Mouse (Mus musculus): ENCODE results near the gene Isca2. TPM values are rescaled to one million over a fixed set of nuclear protein-coding genes. Genes with fewer than 3 reads are reported as not detected.

Isca2 gene
- polyA plus RNA-seq, 1 experiment from 2014 or later, result 137 TPM

GRCm38 (mm10) chr12:84765506-84765905 lies 7.5 kb upstream of the Isca2 start:
- no peak overlapping the region for H3K27ac ChIP-seq (ENCODE audit: low read length)
- H3K9me3 ChIP-seq (replicated peaks; ENCODE audit: control insufficient read depth, low read length, poor library complexity, severe bottlenecking), result no peaks in the 10 kb centered on the region
- H3K4me2 ChIP-seq (ENCODE audit: low read length), result no peak overlapping the region
- H3K27me3 ChIP-seq (ENCODE audit: control insufficient read depth, insufficient read depth, low read depth, low read length), result no peaks in the 10 kb centered on the region
- no peaks in the 10 kb centered on the region for H3K4me1 ChIP-seq (ENCODE audit: control insufficient read depth, insufficient read depth, low read length)
- 96% methylated on average over 15 of the region's 15 CpGs for WGBS
- ATAC-seq, result no peak
- H3K9ac ChIP-seq (ENCODE audit: low read depth, low read length), result no peak overlapping the region
- H3K4me3 ChIP-seq (ENCODE audit: low read depth, low read length), result no peak overlapping the region
- 0 out of 2 replicates have a peak, but pooled peaks cover 6% of the 10 kb centered on the region for H3K36me3 ChIP-seq (ENCODE audit: control insufficient read depth, insufficient read depth, low read length)

DNA sequence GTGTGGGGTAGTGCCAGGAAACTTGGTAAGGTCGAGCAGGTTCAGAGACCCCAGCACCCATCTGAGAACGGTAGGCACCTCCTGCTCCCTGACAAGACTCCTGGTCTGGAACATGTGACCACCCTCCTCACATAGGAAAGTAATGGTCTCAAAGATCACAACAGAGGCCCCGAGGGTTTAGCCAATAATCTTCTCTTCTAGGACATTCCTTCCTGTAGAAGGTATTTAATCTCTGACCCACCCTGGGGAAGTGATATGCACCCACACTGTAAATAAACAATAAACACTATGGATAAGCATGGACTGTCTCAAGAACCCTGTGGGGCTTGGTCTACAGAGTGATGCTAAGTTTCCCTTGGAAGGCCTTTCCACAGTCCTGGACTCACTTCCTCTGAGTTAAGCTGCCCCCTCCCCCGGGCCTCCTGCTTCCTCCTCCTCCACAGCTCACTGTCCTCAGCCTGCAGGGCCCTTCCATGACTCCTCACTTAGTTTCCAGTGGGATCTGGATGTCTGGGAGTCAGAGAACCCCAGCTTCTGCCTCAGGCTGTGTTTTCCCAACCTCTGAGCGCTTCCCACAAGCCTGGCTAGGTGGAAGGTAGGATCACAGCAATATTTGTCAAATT lies 6.8 kb upstream of the Isca2 start:
- H3K27ac ChIP-seq (ENCODE audit: low read length), result no peak overlapping the region
- no peak for ATAC-seq
- H3K36me3 ChIP-seq (ENCODE audit: control insufficient read depth, insufficient read depth, low read length), result 0 out of 2 replicates have a peak, but pooled peaks cover 6% of the 10 kb centered on the region
- 86% methylated on average over 5 of the region's 5 CpGs for WGBS
- H3K4me2 ChIP-seq (ENCODE audit: low read length), result no peak overlapping the region
- peaks cover 4% of the 10 kb centered on the region; the same call in 1 of the 2 replicates for H3K4me1 ChIP-seq (ENCODE audit: control insufficient read depth, insufficient read depth, low read length)
- no peaks in the 10 kb centered on the region for H3K27me3 ChIP-seq (ENCODE audit: control insufficient read depth, insufficient read depth, low read depth, low read length)
- no peak overlapping the region for H3K9ac ChIP-seq (ENCODE audit: low read depth, low read length)
- no peak overlapping the region for H3K4me3 ChIP-seq (ENCODE audit: low read depth, low read length)
- H3K9me3 ChIP-seq (replicated peaks; ENCODE audit: control insufficient read depth, low read length, poor library complexity, severe bottlenecking), result no peaks in the 10 kb centered on the region

DNA sequence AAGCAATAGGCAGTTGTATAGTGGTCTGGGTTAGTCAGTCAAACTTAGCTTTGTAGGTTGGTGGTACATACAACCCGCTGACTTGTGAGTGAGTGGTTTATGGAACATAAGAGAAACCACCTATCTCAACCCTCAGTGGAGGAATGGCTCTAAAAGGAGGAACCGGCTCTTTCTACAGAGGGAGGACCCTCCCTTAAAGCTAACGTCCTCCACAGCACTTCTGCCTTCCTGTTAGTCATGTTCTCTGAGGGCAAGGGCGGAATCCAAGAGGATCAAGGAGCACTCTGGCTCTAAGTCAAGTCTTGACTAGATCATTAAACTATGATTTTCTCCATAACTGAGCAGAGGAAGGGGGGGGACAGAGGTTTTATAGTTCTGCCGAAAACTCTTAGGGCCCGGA lies 5.5 kb upstream of the Isca2 start:
- no peaks in the 10 kb centered on the region for H3K9me3 ChIP-seq (replicated peaks; ENCODE audit: control insufficient read depth, low read length, poor library complexity, severe bottlenecking)
- no peak overlapping the region for H3K4me3 ChIP-seq (ENCODE audit: low read depth, low read length)
- no peak for ATAC-seq
- H3K27ac ChIP-seq (ENCODE audit: low read length), result no peak overlapping the region
- 0 out of 2 replicates have a peak, but pooled peaks cover 3% of the 10 kb centered on the region for H3K36me3 ChIP-seq (ENCODE audit: control insufficient read depth, insufficient read depth, low read length)
- 93% methylated on average over 6 of the region's 6 CpGs for WGBS
- peaks cover 14% of the 10 kb centered on the region for H3K4me1 ChIP-seq (ENCODE audit: control insufficient read depth, insufficient read depth, low read length)
- H3K9ac ChIP-seq (ENCODE audit: low read depth, low read length), result no peak overlapping the region
- H3K4me2 ChIP-seq (ENCODE audit: low read length), result no peak overlapping the region
- H3K27me3 ChIP-seq (ENCODE audit: control insufficient read depth, insufficient read depth, low read depth, low read length), result no peaks in the 10 kb centered on the region

GRCm38 (mm10) chr12:84769624-84770023 lies 3.4 kb upstream of the Isca2 start:
- 89% methylated on average over 7 of the region's 7 CpGs for WGBS
- Histone ChIP-seq H3K4me2 (ENCODE audit: low read length) (no peak overlapping the region), H3K4me3 (ENCODE audit: low read depth, low read length) (no peak overlapping the region), H3K9ac (ENCODE audit: low read depth, low read length) (no peak overlapping the region), H3K27ac (ENCODE audit: low read length) (no peak overlapping the region), H3K9me3 (replicated peaks; ENCODE audit: control insufficient read depth, low read length, poor library complexity, severe bottlenecking) (no peaks in the 10 kb centered on the region), H3K4me1 (ENCODE audit: control insufficient read depth, insufficient read depth, low read length) (peaks cover 21% of the 10 kb centered on the region), H3K36me3 (ENCODE audit: control insufficient read depth, insufficient read depth, low read length) (no peaks in the 10 kb centered on the region), H3K27me3 (ENCODE audit: control insufficient read depth, insufficient read depth, low read depth, low read length) (no peaks in the 10 kb centered on the region)
- no peak for ATAC-seq

- H3K27ac ChIP-seq (ENCODE audit: low read length), result peak overlapping the region; percentile 83
- H3K4me3 ChIP-seq (ENCODE audit: low read depth, low read length), result peak overlapping the region; percentile 55
- H3K4me2 ChIP-seq (ENCODE audit: low read length), result peak overlapping the region; percentile 80
- no peaks in the 10 kb centered on the region for H3K27me3 ChIP-seq (ENCODE audit: control insufficient read depth, insufficient read depth, low read depth, low read length)
- peaks cover 21% of the 10 kb centered on the region for H3K4me1 ChIP-seq (ENCODE audit: control insufficient read depth, insufficient read depth, low read length)
- ATAC-seq, result no peak
- under 1% methylated on average over 10 of the region's 10 CpGs for WGBS
- H3K36me3 ChIP-seq (ENCODE audit: control insufficient read depth, insufficient read depth, low read length), result no peaks in the 10 kb centered on the region
- peak overlapping the region; percentile 75 for H3K9ac ChIP-seq (ENCODE audit: low read depth, low read length)
- no peaks in the 10 kb centered on the region for H3K9me3 ChIP-seq (replicated peaks; ENCODE audit: control insufficient read depth, low read length, poor library complexity, severe bottlenecking)
Observed at GRCm38 (mm10) chr12:84771981-84772520, 1.0 kb upstream of the Isca2 start.

GRCm38 (mm10) chr12:84773476-84773875 lies 425 bp downstream of the Isca2 start:
- WGBS, result under 1% methylated on average over 20 of the region's 20 CpGs
- Histone ChIP-seq H3K9ac (ENCODE audit: low read depth, low read length) (peak overlapping the region; percentile 74), H3K4me2 (ENCODE audit: low read length) (peak overlapping the region; percentile 74), H3K27ac (ENCODE audit: low read length) (peak overlapping the region; percentile 68), H3K4me1 (ENCODE audit: control insufficient read depth, insufficient read depth, low read length) (peaks cover 21% of the 10 kb centered on the region), H3K4me3 (ENCODE audit: low read depth, low read length) (peak overlapping the region; percentile 55), H3K9me3 (replicated peaks; ENCODE audit: control insufficient read depth, low read length, poor library complexity, severe bottlenecking) (no peaks in the 10 kb centered on the region), H3K36me3 (ENCODE audit: control insufficient read depth, insufficient read depth, low read length) (no peaks in the 10 kb centered on the region), H3K27me3 (ENCODE audit: control insufficient read depth, insufficient read depth, low read depth, low read length) (no peaks in the 10 kb centered on the region)
- ATAC-seq, result no peak

GRCm38 (mm10) chr12:84774376-84774775 lies 1.3 kb downstream of the Isca2 start:
- no peak overlapping the region for H3K4me3 ChIP-seq (ENCODE audit: low read depth, low read length)
- no peak for ATAC-seq
- H3K9me3 ChIP-seq (replicated peaks; ENCODE audit: control insufficient read depth, low read length, poor library complexity, severe bottlenecking), result no peaks in the 10 kb centered on the region
- no peaks in the 10 kb centered on the region for H3K36me3 ChIP-seq (ENCODE audit: control insufficient read depth, insufficient read depth, low read length)
- no peak overlapping the region for H3K4me2 ChIP-seq (ENCODE audit: low read length)
- no peak overlapping the region for H3K27ac ChIP-seq (ENCODE audit: low read length)
- H3K27me3 ChIP-seq (ENCODE audit: control insufficient read depth, insufficient read depth, low read depth, low read length), result no peaks in the 10 kb centered on the region
- WGBS, result 94% methylated on average over 6 of the region's 6 CpGs
- peaks cover 21% of the 10 kb centered on the region for H3K4me1 ChIP-seq (ENCODE audit: control insufficient read depth, insufficient read depth, low read length)
- no peak overlapping the region for H3K9ac ChIP-seq (ENCODE audit: low read depth, low read length)

GRCm38 (mm10) chr12:84776229-84776628 lies 3.2 kb downstream of the Isca2 start:
- no peaks in the 10 kb centered on the region for H3K36me3 ChIP-seq (ENCODE audit: control insufficient read depth, insufficient read depth, low read length)
- H3K9me3 ChIP-seq (replicated peaks; ENCODE audit: control insufficient read depth, low read length, poor library complexity, severe bottlenecking), result no peaks in the 10 kb centered on the region
- H3K27ac ChIP-seq (ENCODE audit: low read length), result no peak overlapping the region
- H3K4me2 ChIP-seq (ENCODE audit: low read length), result no peak overlapping the region
- no peak for ATAC-seq
- no peaks in the 10 kb centered on the region for H3K27me3 ChIP-seq (ENCODE audit: control insufficient read depth, insufficient read depth, low read depth, low read length)
- H3K9ac ChIP-seq (ENCODE audit: low read depth, low read length), result no peak overlapping the region
- no peak overlapping the region for H3K4me3 ChIP-seq (ENCODE audit: low read depth, low read length)
- H3K4me1 ChIP-seq (ENCODE audit: control insufficient read depth, insufficient read depth, low read length), result peaks cover 17% of the 10 kb centered on the region

DNA sequence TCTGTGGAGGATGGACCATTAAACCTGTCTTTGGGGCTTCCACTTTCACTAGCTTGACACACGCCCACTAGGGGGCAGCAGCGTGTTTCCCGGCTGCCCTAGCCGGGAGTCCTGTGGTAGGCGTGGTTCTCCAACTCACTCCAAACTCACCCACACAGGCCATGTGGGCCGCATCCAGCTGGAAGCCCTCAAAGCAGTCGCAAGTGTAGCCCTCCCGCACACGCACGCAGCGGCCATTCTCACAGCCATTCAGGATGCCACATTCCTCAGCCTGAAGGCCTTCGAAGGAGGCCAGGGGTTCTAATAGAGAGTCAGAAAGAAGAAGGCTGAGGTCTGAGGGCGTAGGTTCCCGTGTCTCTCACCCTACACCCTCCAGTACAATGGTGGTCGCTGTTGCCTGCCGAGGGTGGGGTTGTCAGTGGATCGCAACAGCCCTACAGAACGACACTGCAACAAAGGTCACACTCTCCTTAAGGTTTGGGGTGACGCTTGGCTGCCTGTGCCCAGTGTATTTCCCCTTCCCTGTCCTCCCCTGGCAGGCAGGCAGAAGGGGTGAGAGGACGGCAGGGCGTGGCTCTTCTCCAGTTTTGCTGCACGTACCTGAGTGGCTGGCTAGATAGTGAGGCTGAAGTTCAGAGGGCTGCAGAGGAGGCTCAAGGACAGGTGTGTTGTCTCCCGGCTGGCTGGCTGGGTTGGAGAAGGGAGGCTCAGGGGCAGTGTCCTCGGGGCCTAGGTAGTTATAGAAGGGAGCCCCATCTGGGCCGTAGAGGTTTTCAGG lies 11.7 kb downstream of the Isca2 start:
- H3K9ac ChIP-seq (ENCODE audit: low read depth, low read length), result no peak overlapping the region
- H3K27ac ChIP-seq (ENCODE audit: low read length), result no peak overlapping the region
- no peaks in the 10 kb centered on the region for H3K27me3 ChIP-seq (ENCODE audit: control insufficient read depth, insufficient read depth, low read depth, low read length)
- no peaks in the 10 kb centered on the region for H3K9me3 ChIP-seq (replicated peaks; ENCODE audit: control insufficient read depth, low read length, poor library complexity, severe bottlenecking)
- H3K4me3 ChIP-seq (ENCODE audit: low read depth, low read length), result no peak overlapping the region
- H3K4me1 ChIP-seq (ENCODE audit: control insufficient read depth, insufficient read depth, low read length), result no peaks in the 10 kb centered on the region
- peak; percentile 73 for ATAC-seq
- H3K4me2 ChIP-seq (ENCODE audit: low read length), result peak overlapping the region; percentile 38
- WGBS, result 35% methylated on average over 25 of the region's 25 CpGs
- H3K36me3 ChIP-seq (ENCODE audit: control insufficient read depth, insufficient read depth, low read length), result no peaks in the 10 kb centered on the region

All from midbrain, embryonic 16.5 days (tissue).